Mouse (Mus musculus) thymus, adult 2 months (tissue): ENCODE measurements at regions not wholly inside any gene's neighbourhood (a gene's known extent, or its start where the extent isn't known, plus 50 kb on each side); places are given as distances from the start of the nearest gene placed in this dataset.

Experiments
- CTCF ChIP-seq: fragments of 200-500 bp; IDR thresholded peaks from 2 replicates; pipeline ENCODE4 v1.5.1; 2012; ENCODE audit warnings: mild to moderate bottlenecking, control low read depth, low read length, moderate library complexity, borderline replicate concordance; ENCODE audit not compliant: control insufficient read depth, poor library complexity, insufficient read depth; ENCODE audit errors: extremely low read depth
- POLR2A ChIP-seq: fragments of 200-500 bp; IDR thresholded peaks from 2 replicates; pipeline ENCODE4 v1.6.1; 2012; ENCODE audit warnings: mild to moderate bottlenecking, low read length, control low read depth, moderate library complexity; ENCODE audit not compliant: control insufficient read depth, poor library complexity, insufficient read depth; ENCODE audit errors: extremely low read depth

DNA sequence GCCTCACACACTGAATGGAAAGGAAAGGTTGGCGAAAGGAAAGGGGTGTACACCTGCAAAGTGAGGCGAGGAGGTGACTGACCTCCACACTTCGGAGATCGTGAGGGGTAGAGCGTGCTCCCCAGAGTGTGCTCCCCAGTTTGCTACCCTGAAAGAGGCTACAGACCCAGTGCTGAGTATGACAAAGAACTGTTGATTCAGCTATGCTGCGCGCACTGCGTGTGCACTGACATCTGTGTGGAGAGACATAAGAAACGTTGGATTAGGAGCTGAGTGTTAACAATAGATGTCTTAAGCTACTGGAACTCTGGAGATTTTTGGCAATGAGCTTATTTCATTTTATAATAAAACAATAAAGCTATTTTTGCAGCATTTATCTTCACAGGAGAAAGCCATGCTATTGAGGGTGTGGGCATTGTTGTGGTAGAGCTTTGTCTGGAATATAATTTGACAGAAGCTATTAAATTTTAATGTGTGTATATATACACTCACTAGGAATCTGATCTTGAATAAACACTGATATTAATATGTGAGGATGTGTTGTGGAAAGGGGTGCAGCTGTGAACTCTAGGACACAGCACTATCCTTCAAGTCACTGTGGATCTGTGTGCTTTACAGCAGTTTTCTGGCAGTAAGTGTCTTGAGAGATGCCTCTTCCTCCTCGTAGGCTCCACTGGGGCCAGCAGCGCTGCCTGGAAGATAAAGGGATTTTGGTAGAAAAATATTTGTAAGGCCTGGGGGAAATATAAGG is 271.2 kb upstream of the Zfp637 start:
- TF ChIP-seq CTCF (no peak), POLR2A (no peak)
